Mouse (Mus musculus) spleen, adult 2 months (tissue): ENCODE measurements around the gene Tpgs1.

Experiments used
- CTCF ChIP-seq: fragments of 200-500 bp; IDR thresholded peaks from 2 replicates; pipeline ENCODE4 v1.5.1; 2011; ENCODE audit warnings: mild to moderate bottlenecking, inconsistent platforms; ENCODE audit not compliant: insufficient read depth, insufficient read length, insufficient replicate concordance; ENCODE audit errors: extremely low read depth
- POLR2A ChIP-seq: fragments of 200-500 bp; IDR thresholded peaks from 2 replicates; pipeline ENCODE4 v1.6.1; 2011; ENCODE audit warnings: low read depth, low read length, inconsistent platforms

- TF ChIP-seq POLR2A (no peak), CTCF (no peak)
These were observed 25.1 kb downstream of the Tpgs1 start for GRCm38 (mm10) chr10:79694379-79694655.
